Mouse (Mus musculus) c-Kit-positive CD71-positive TER-119-positive erythroid progenitor cells, embryonic 14.5 days (primary cell): ENCODE data around the gene 2010003K11Rik.
A peak's percentile ranks its signal among the peaks of the same experiment; 100 is the strongest.
"Not testable (repeated sequence)": the region's sequence is repeated elsewhere in the genome, so short reads cannot be mapped to it uniquely, and the experiment has no call there.

Source experiments
- DNase-seq: peaks from one replicate; pipeline ENCODE4 v3.0.0-alpha.2; 2013; ENCODE audit warnings: low spot score

2010003K11Rik gene

DNA sequence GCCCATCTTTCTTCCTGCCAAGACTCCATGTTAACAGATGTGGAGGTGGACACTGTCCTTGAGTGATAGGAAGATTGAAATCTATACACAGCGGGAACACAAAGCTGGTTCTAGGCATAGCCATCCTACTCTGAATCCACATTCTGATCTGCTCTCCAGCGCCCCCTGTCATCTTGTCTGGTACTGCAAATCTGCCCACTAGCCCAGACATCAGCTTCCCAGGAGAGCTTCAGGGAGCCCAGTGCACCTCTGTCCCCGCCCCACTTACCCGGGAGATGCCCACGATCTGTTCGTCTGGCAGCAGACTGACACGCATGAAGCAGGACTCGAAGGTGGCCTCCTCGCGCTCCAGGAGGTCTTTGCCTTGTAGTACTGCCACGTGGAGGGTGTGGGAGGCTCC lies 42.2 kb downstream of the 2010003K11Rik start:
- peak; percentile 54 for DNase-seq

DNA sequence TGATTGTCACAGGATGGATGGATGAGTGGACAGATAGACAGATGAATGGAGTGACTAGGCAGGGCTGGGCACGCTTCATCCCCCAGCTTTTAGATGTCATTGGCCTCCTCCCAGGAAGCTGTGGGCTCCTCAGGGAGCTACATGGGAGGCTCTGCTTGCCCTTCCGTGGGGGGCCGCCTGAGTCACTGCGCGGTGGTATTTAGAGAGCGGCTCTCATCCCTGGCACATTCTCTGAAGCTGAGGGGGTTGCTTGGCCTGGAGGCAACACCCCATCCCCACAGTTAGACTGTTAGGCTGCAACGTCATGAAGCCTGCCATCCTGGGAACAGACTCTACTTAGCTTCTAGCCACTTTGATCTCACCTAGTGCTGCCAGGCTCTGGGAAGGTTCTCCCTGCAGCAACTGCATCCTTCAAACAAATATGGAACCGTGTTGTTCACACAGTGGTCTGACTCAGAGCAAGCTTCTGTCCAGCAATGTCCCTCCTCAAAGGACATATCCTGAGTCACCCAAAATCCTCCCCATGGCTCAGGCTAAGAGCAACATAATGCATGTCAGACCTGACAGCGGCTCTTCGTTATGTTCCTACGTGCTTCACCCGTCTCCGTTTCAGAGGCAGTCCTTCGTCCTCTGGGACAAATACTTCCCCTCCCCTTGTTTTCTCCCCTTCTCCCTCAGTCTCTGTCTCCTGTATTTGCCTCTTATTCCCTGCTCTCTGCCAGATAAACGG lies 43.1 kb downstream of the 2010003K11Rik start:
- no peak for DNase-seq

DNA sequence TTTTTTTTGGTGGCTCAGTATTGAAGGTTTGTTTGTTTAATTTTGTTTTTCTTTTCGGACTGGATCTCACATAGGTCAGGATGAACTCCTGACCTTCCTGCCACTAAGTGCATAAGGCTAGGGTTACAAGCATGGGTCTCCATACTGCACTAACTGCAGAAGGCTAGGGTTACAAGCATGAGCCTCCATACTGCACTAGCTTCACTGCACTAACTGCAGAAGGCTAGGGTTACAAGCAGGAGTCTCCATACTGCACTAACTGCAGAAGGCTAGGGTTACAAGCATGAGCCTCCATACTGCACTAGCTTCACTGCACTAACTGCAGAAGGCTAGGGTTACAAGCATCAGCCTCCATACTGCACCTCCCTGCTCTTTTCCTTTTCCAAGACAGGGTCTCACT lies 44.3 kb downstream of the 2010003K11Rik start:
- DNase-seq, result not testable (repeated sequence)

DNA sequence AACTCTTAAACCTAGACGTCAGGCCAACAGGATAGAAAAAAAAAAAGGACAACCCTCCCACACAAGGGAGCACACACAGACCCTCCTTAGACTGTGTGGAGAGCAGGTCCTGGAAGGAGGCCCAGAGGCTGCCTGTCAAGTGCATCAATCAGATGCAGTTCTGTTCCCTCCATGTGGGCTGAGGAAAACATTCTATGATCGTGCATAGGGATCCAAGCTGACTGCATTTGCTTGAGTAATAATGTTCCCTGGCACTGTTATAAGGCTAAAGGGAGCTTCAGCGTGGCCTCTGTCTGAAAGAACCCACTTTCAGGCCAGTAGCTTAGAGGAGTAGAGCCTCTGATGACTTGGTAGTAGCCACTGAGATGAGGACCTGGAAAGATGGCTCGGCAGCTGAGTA lies 45.9 kb downstream of the 2010003K11Rik start:
- DNase-seq, result no peak

DNA sequence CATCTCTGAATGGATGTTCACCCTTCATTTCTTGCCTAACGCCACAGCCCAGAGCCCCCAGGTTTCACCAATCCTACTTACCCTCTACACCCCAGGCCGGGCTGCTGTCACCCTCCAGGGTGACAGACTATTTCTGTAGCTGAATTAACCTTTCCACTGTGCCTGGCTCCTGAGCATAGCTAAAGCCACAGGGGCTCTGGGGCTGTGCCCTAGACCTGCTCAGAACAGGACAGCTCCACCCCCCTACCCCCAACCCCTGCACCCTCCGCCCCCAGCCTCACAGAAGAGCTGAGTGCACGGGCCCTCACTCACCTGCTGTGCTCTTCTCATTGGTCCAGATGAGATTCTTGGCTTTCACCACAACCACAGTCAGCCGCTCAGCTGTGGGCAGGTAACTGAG lies 46.4 kb downstream of the 2010003K11Rik start:
- DNase-seq, result no peak

DNA sequence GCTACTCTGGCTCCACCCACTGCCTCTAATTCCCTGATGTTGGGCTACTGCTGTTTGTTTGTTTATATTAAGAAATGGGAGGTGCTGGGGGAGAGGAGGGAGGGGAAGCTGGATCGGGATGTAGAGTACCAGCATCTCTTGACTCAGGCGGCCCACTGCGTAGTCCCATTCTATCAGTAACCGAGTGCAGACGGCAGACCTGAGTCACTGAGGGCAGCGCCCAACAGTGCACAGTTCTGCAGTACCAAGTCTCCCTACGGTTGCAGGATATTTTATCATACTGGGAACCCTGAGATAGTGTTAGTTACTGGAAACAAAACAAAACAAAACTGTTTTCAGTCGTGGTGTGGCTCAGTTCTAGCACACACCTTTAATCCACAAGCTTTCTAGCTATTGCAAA lies 47.3 kb downstream of the 2010003K11Rik start:
- no peak for DNase-seq

DNA sequence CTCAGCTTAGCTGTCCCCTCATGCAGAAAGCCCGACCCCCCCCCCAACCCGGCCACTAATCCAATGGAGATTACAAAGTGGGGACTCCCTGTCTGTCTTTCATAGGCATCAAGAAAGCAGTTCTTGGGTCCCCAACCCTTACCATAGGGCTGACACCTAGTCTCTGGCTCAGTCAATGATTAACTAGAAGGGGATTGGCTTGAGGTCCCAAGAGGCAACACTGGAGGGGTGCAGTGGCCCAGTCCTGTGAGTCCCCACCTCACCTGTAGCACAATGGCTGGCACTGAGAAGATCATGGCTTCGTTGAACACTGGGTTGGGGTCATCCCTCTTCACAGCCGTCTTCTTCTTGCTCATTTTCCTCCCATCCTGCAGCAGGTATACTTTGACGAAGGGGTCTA lies 47.7 kb downstream of the 2010003K11Rik start:
- DNase-seq, result no peak

DNA sequence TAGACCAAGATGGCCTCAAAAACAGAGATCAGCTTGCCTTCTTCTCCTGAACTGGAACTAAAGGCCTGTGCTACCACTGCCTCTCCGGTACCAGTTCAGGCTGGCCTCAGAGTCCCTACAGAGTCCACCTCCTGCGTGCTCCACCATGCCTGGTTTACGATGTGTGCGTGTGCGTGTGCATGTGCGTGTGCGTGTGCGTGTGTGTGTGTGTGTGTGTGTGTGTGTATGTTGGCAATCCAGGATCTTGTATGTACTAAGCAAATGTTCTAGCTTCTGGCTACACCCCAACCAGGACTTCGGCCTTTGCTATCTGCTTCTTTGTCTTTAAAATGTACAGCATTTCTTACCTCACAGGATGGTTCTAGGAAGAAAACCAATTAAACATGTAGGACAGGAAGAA lies 49.2 kb downstream of the 2010003K11Rik start:
- DNase-seq, result no peak

DNA sequence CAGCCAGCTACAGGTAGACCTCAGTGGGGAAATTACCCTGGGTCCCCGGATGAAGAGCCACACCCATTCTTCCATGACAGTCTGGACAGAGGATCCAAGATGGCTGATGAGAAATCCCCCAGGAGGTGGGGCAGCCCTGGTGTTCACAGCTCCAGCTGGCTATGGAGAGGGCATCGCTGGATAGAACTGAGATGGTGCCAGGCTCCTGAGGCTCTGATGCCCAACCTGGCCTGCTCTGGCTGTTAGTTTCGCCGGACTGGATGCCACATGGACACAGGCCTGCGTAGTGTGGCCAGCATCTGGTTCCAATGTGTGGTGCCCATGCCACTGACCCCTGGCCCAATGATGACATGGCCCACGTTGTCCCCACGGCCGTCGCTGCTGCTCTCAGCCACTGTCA lies 50.9 kb downstream of the 2010003K11Rik start:
- no peak for DNase-seq
